Mouse (Mus musculus): ENCODE measurements around the gene Git2. TPM values are rescaled to one million over a fixed set of nuclear protein-coding genes. Genes with fewer than 3 reads are reported as not detected.
A peak's percentile ranks its signal among the peaks of the same experiment; 100 is the strongest.

Git2 gene
- polyA plus RNA-seq, 1 experiment from 2014 or later, result 53.1 TPM

- Histone ChIP-seq H3K36me3 (ENCODE audit: control insufficient read depth, insufficient read depth, low read length) (peaks cover 12% of the 10 kb centered on the region), H3K4me2 (ENCODE audit: low read depth, low read length) (no peak overlapping the region), H3K27me3 (ENCODE audit: control insufficient read depth, insufficient read depth, low read length) (no peaks in the 10 kb centered on the region), H3K9ac (replicated peaks; ENCODE audit: low read depth, low read length) (no peak overlapping the region), H3K9me3 (ENCODE audit: control insufficient read depth, low read length) (no peaks in the 10 kb centered on the region), H3K27ac (ENCODE audit: low read depth, low read length) (no peak overlapping the region), H3K4me3 (ENCODE audit: low read depth, low read length) (no peak overlapping the region), H3K4me1 (ENCODE audit: control insufficient read depth, insufficient read depth, low read length) (0 out of 2 replicates have a peak, but pooled peaks cover 3% of the 10 kb centered on the region)
- no peak for ATAC-seq (ENCODE audit: low read depth)
- WGBS, result 78% methylated on average over 5 of the region's 5 CpGs
Observed at GRCm38 (mm10) chr5:114785196-114785595, 9.9 kb upstream of the Git2 start.

GRCm38 (mm10) chr5:114784622-114785165, 9.4 kb upstream of the Git2 start:
- Histone ChIP-seq H3K27me3 (ENCODE audit: control insufficient read depth, insufficient read depth, low read length) (no peaks in the 10 kb centered on the region), H3K4me2 (ENCODE audit: low read depth, low read length) (no peak overlapping the region), H3K9ac (replicated peaks; ENCODE audit: low read depth, low read length) (no peak overlapping the region), H3K36me3 (ENCODE audit: control insufficient read depth, insufficient read depth, low read length) (peaks cover 12% of the 10 kb centered on the region), H3K9me3 (ENCODE audit: control insufficient read depth, low read length) (no peaks in the 10 kb centered on the region), H3K27ac (ENCODE audit: low read depth, low read length) (no peak overlapping the region), H3K4me3 (ENCODE audit: low read depth, low read length) (no peak overlapping the region), H3K4me1 (ENCODE audit: control insufficient read depth, insufficient read depth, low read length) (0 out of 2 replicates have a peak, but pooled peaks cover 3% of the 10 kb centered on the region)
- ATAC-seq (ENCODE audit: low read depth), result no peak
- WGBS, result 85% methylated on average over 16 of the region's 16 CpGs

- Histone ChIP-seq H3K9ac (replicated peaks; ENCODE audit: low read depth, low read length) (no peak overlapping the region), H3K4me2 (ENCODE audit: low read depth, low read length) (no peak overlapping the region), H3K4me3 (ENCODE audit: low read depth, low read length) (no peak overlapping the region), H3K27me3 (ENCODE audit: control insufficient read depth, insufficient read depth, low read length) (no peaks in the 10 kb centered on the region), H3K36me3 (ENCODE audit: control insufficient read depth, insufficient read depth, low read length) (peaks cover 12% of the 10 kb centered on the region), H3K4me1 (ENCODE audit: control insufficient read depth, insufficient read depth, low read length) (0 out of 2 replicates have a peak, but pooled peaks cover 3% of the 10 kb centered on the region), H3K27ac (ENCODE audit: low read depth, low read length) (no peak overlapping the region), H3K9me3 (ENCODE audit: control insufficient read depth, low read length) (no peaks in the 10 kb centered on the region)
- ATAC-seq (ENCODE audit: low read depth), result peak; percentile 45; the same call in 1 of the 2 replicates
- WGBS, result 85% methylated on average over 12 of the region's 12 CpGs
Observed at GRCm38 (mm10) chr5:114783405-114784163, 8.3 kb upstream of the Git2 start.

GRCm38 (mm10) chr5:114782991-114783390, 7.7 kb upstream of the Git2 start:
- 87% methylated on average over 9 of the region's 9 CpGs for WGBS
- Histone ChIP-seq H3K27me3 (ENCODE audit: control insufficient read depth, insufficient read depth, low read length) (no peaks in the 10 kb centered on the region), H3K4me3 (ENCODE audit: low read depth, low read length) (no peak overlapping the region), H3K9ac (replicated peaks; ENCODE audit: low read depth, low read length) (no peak overlapping the region), H3K4me1 (ENCODE audit: control insufficient read depth, insufficient read depth, low read length) (0 out of 2 replicates have a peak, but pooled peaks cover 3% of the 10 kb centered on the region), H3K9me3 (ENCODE audit: control insufficient read depth, low read length) (no peaks in the 10 kb centered on the region), H3K36me3 (ENCODE audit: control insufficient read depth, insufficient read depth, low read length) (peaks cover 12% of the 10 kb centered on the region), H3K27ac (ENCODE audit: low read depth, low read length) (no peak overlapping the region), H3K4me2 (ENCODE audit: low read depth, low read length) (no peak overlapping the region)
- no peak for ATAC-seq (ENCODE audit: low read depth)

GRCm38 (mm10) chr5:114780912-114781311, 5.6 kb upstream of the Git2 start:
- WGBS, result 79% methylated on average over 7 of the region's 7 CpGs
- H3K4me1 ChIP-seq (ENCODE audit: control insufficient read depth, insufficient read depth, low read length), result peaks cover 19% of the 10 kb centered on the region
- no peak for ATAC-seq (ENCODE audit: low read depth)

GRCm38 (mm10) chr5:114779956-114780489, 4.7 kb upstream of the Git2 start:
- Histone ChIP-seq H3K9me3 (ENCODE audit: control insufficient read depth, low read length) (no peaks in the 10 kb centered on the region), H3K4me2 (ENCODE audit: low read depth, low read length) (no peak overlapping the region), H3K27me3 (ENCODE audit: control insufficient read depth, insufficient read depth, low read length) (no peaks in the 10 kb centered on the region), H3K4me3 (ENCODE audit: low read depth, low read length) (no peak overlapping the region), H3K9ac (replicated peaks; ENCODE audit: low read depth, low read length) (no peak overlapping the region), H3K36me3 (ENCODE audit: control insufficient read depth, insufficient read depth, low read length) (no peaks in the 10 kb centered on the region), H3K4me1 (ENCODE audit: control insufficient read depth, insufficient read depth, low read length) (peaks cover 20% of the 10 kb centered on the region), H3K27ac (ENCODE audit: low read depth, low read length) (no peak overlapping the region)
- 87% methylated on average over 7 of the region's 7 CpGs for WGBS
- ATAC-seq (ENCODE audit: low read depth), result no peak

More at GRCm38 (mm10) chr5:114780912-114781311, 5.6 kb upstream of the Git2 start:
- no peak overlapping the region for H3K27ac ChIP-seq (ENCODE audit: low read depth, low read length)
- no peaks in the 10 kb centered on the region for H3K27me3 ChIP-seq (ENCODE audit: control insufficient read depth, insufficient read depth, low read length)
- H3K36me3 ChIP-seq (ENCODE audit: control insufficient read depth, insufficient read depth, low read length), result no peaks in the 10 kb centered on the region
- no peaks in the 10 kb centered on the region for H3K9me3 ChIP-seq (ENCODE audit: control insufficient read depth, low read length)
- no peak overlapping the region for H3K9ac ChIP-seq (replicated peaks; ENCODE audit: low read depth, low read length)
- no peak overlapping the region for H3K4me2 ChIP-seq (ENCODE audit: low read depth, low read length)
- H3K4me3 ChIP-seq (ENCODE audit: low read depth, low read length), result no peak overlapping the region

GRCm38 (mm10) chr5:114776174-114776573, 857 bp upstream of the Git2 start:
- Histone ChIP-seq H3K36me3 (ENCODE audit: control insufficient read depth, insufficient read depth, low read length) (no peaks in the 10 kb centered on the region), H3K27ac (ENCODE audit: low read depth, low read length) (no peak overlapping the region), H3K9ac (replicated peaks; ENCODE audit: low read depth, low read length) (peak overlapping the region; percentile 92; the same call in 1 of the 2 replicates), H3K4me3 (ENCODE audit: low read depth, low read length) (peak overlapping the region; percentile 100), H3K27me3 (ENCODE audit: control insufficient read depth, insufficient read depth, low read length) (peaks cover 3% of the 10 kb centered on the region; the same call in 1 of the 2 replicates), H3K4me2 (ENCODE audit: low read depth, low read length) (peak overlapping the region; percentile 59), H3K9me3 (ENCODE audit: control insufficient read depth, low read length) (no peaks in the 10 kb centered on the region), H3K4me1 (ENCODE audit: control insufficient read depth, insufficient read depth, low read length) (peaks cover 31% of the 10 kb centered on the region)
- WGBS, result 49% methylated on average over 7 of the region's 7 CpGs
- no peak for ATAC-seq (ENCODE audit: low read depth)

- Histone ChIP-seq H3K9ac (replicated peaks; ENCODE audit: low read depth, low read length) (peak within 1 kb of the TSS; percentile 92), H3K4me2 (ENCODE audit: low read depth, low read length) (peak within 1 kb of the TSS; percentile 59), H3K36me3 (ENCODE audit: control insufficient read depth, insufficient read depth, low read length) (no peaks in the 10 kb centered on the region), H3K27me3 (ENCODE audit: control insufficient read depth, insufficient read depth, low read length) (peaks cover 3% of the 10 kb centered on the region; the same call in 1 of the 2 replicates), H3K4me3 (ENCODE audit: low read depth, low read length) (peak within 1 kb of the TSS; percentile 100), H3K27ac (ENCODE audit: low read depth, low read length) (peak within 1 kb of the TSS; percentile 94), H3K4me1 (ENCODE audit: control insufficient read depth, insufficient read depth, low read length) (peaks cover 31% of the 10 kb centered on the region), H3K9me3 (ENCODE audit: control insufficient read depth, low read length) (no peaks in the 10 kb centered on the region)
- under 1% methylated on average over 56 of the region's 73 CpGs for WGBS
- ATAC-seq (ENCODE audit: low read depth), result peak; percentile 87
Observed at GRCm38 (mm10) chr5:114774403-114775051, 790 bp downstream of the Git2 start, which contains the start of gene Ankrd13a. Gene Ankrd13a (plus strand): TSS chr5:114774677.

Data from neural tube, embryonic 14.5 days (tissue).